Mouse (Mus musculus): ENCODE data around the gene Arpc2. TPM values are rescaled to one million over a fixed set of nuclear protein-coding genes. Genes with fewer than 3 reads are reported as not detected.
A peak's percentile ranks its signal among the peaks of the same experiment; 100 is the strongest.

Arpc2 gene
- total RNA-seq, 2 experiments from 2014 or later, result 58.8 to 78.5 TPM

DNA sequence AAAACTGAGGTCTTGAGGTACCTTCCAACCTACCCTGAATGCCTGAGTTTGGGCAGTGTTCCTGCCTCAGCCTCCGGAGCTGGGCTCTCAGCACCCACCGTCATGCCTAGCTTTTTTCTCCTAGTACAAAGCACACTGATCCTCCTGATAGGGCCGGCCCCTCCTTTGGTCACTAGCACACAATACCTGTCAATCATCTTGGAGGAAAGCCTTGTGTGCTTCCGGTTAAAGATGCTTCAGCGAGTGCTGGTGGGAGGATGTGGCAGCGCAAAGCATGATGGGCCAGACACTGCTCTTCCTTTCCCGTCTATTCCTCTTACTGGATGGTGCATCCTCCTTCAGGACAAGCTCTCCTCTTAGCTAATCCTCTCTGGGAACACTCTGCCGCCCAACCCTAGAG lies 29.2 kb upstream of the Arpc2 start:
- TF ChIP-seq CTCF (IDR thresholded peaks at IDR 0.05), result no peak
- intact Hi-C loops (cut with DNase I), result loop anchor here (2.0 to 5.0 kb wide), 4 partner anchors 76 to 246 kb away; partner anchors contain the start of genes Aamp and Pnkd
- Histone ChIP-seq H3K4me3 (no peak overlapping the region), H3K27ac (no peak overlapping the region)
- DNase-seq, result no peak

GRCm38 (mm10) chr1:74207906-74208305 lies 28.0 kb upstream of the Arpc2 start:
- DNase-seq, result no peak
- TF ChIP-seq CTCF (IDR thresholded peaks at IDR 0.05), result no peak
- Histone ChIP-seq H3K4me3 (no peak overlapping the region), H3K27ac (no peak overlapping the region)
- intact Hi-C loops (cut with DNase I), result loop anchor here (2.0 to 5.0 kb wide), 4 partner anchors 74 to 244 kb away; partner anchors contain the start of genes Aamp and Pnkd

GRCm38 (mm10) chr1:74208941-74209340 lies 26.9 kb upstream of the Arpc2 start:
- intact Hi-C loops (cut with DNase I), result loop anchor here (5.0 kb wide), 3 partner anchors 73 to 243 kb away; partner anchors contain the start of genes Aamp and Pnkd
- no peak for DNase-seq
- Histone ChIP-seq H3K27ac (no peak overlapping the region), H3K4me3 (no peak overlapping the region)
- TF ChIP-seq CTCF (IDR thresholded peaks at IDR 0.05), result no peak

DNA sequence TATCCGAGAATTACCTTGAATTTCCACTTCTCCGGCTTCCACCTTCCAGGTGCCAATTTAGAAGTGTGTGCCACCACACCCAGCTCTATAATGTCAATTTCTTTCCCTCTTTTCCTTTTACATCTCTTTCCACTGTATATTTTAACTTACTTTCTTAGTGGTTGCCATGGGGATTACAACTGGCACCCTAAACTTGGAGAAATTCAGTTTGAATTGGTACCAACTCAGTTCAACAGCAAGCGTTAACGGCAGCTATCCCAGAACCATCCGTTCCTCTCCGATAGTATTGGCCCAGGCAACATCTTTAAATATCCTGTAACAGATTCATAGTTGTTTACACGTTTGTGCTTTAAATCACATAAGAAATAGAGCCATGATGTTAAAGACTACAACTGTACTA lies 16.0 kb upstream of the Arpc2 start:
- no peak overlapping the region for H3K4me3 ChIP-seq
- no peak for DNase-seq
- no peak overlapping the region for H3K27ac ChIP-seq
- intact Hi-C loops (cut with DNase I), result no loop called here
- no peak for TF ChIP-seq CTCF (IDR thresholded peaks at IDR 0.05)

DNA sequence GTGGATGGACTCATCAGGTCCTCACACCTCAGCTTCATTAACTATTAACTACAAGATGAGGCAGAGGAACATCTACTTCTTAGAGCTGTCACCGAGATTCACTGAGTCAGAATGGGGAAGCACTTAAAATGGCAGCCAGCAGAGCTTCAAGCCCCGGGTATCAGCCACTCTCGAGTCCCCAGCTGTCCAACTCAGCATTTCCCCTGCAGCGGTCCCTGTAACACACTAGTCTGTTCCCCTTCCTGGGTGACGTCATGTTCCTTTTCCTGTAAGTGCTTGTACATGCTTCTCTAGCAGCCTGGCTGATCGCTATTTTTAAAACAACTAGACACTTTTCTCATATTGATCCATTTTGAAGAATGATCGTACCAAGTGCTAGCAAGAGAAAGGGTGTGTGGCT lies 8.6 kb upstream of the Arpc2 start:
- peak overlapping the region; percentile 65 for H3K27ac ChIP-seq
- intact Hi-C loops (cut with DNase I), result no loop called here
- H3K4me3 ChIP-seq, result peak overlapping the region; percentile 32; the same call in 1 of the 2 replicates
- DNase-seq, result peak; percentile 33
- TF ChIP-seq CTCF (IDR thresholded peaks at IDR 0.05), result no peak

GRCm38 (mm10) chr1:74229942-74230341 lies 5.9 kb upstream of the Arpc2 start:
- intact Hi-C loops (cut with DNase I), result no loop called here
- Histone ChIP-seq H3K4me3 (no peak overlapping the region), H3K27ac (no peak overlapping the region)
- no peak for TF ChIP-seq CTCF (IDR thresholded peaks at IDR 0.05)
- DNase-seq, result no peak

DNA sequence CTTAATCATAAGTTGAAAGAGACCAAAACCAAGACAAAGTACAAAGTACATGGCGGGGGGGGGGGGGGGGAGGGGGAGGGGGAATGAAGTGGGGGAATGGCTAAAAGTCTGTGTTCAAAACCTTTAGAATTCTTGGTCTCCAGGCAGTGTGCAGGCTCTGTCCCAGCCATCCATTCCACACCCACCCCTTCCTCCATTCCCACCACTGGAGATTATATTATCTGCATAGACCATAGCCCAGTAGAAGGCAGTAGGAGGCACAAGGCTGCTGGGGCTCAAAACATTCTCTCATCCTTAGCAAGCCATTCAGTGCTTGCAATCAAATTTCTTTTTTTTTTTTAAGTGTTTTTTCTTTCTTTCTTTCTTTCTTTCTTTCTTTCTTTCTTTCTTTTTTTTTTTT lies 4.9 kb upstream of the Arpc2 start:
- no peak for DNase-seq
- TF ChIP-seq CTCF (IDR thresholded peaks at IDR 0.05), result no peak
- intact Hi-C loops (cut with DNase I), result no loop called here
- Histone ChIP-seq H3K4me3 (no peak overlapping the region), H3K27ac (no peak overlapping the region)

DNA sequence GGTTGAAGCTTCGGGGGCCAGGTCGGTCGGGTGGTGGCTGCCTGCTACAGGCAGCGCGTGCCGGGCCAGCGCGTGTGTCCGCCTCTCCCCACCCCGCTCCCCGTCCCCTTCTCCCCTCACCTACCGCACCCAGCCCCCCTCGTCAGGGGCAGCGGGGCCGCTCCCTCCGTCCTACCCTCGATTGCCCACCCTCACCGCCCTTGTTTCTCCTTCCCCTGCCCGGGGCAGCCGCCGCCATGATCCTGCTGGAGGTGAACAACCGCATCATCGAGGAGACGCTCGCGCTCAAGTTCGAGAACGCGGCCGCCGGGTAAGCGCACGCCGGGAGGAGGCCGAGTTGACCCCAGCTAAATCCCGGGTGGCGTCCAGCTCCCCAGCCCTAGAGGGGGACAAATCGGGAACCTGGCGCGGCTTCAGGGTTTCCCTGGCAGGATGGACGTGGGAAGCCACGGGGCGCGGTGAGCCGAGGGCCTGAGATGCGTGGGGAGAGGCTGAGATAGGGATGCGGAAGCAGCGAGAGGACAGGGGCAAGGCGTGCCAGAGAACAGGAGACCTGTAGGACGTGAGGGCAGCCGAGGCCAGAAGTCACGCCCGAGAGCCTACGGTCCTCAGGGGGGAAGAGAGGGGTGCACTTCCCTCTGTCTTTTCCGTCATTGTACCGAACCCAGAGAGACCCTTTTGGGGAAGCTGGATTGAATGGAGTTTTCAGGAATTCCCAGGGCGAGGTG lies 870 bp downstream of the Arpc2 start:
- no peak for TF ChIP-seq CTCF (IDR thresholded peaks at IDR 0.05)
- intact Hi-C loops (cut with DNase I), result loop anchor here (2.0 kb wide), 1 partner anchor 48 kb away; the partner anchor contains the start of genes Aamp and Pnkd
- H3K27ac ChIP-seq, result peak overlapping the region; percentile 93
- H3K4me3 ChIP-seq, result peak overlapping the region; percentile 85
- no peak for DNase-seq

DNA sequence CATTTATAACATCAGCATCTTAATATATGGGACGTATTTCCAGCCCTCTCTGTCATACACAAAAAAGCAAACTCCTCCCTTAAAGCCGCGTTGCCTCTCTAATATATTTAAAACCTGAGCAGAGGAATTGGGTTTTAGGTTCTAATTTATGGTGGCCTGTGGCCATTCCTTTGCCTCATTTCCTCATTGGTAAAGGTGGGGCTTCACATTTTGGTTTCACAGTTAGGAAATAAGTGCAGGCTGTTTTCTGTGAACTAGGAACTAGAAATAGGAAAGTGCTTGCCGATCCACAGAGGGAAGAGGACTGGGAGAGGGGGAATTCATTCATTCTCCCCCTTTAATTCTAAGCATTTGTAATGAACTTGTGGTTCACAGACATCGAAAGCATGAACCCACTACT lies 1.8 kb downstream of the Arpc2 start:
- Histone ChIP-seq H3K27ac (peak overlapping the region; percentile 93; the same call in 1 of the 2 replicates), H3K4me3 (peak overlapping the region; percentile 85)
- intact Hi-C loops (cut with DNase I), result loop anchor here (2.0 kb wide), 1 partner anchor 47 kb away; the partner anchor contains the start of genes Aamp and Pnkd
- no peak for DNase-seq
- no peak for TF ChIP-seq CTCF (IDR thresholded peaks at IDR 0.05)

GRCm38 (mm10) chr1:74238136-74238535 lies 2.3 kb downstream of the Arpc2 start:
- intact Hi-C loops (cut with DNase I), result no loop called here
- Histone ChIP-seq H3K4me3 (peak overlapping the region; percentile 85), H3K27ac (peak overlapping the region; percentile 93; the same call in 1 of the 2 replicates)
- DNase-seq, result no peak
- no peak for TF ChIP-seq CTCF (IDR thresholded peaks at IDR 0.05)

DNA sequence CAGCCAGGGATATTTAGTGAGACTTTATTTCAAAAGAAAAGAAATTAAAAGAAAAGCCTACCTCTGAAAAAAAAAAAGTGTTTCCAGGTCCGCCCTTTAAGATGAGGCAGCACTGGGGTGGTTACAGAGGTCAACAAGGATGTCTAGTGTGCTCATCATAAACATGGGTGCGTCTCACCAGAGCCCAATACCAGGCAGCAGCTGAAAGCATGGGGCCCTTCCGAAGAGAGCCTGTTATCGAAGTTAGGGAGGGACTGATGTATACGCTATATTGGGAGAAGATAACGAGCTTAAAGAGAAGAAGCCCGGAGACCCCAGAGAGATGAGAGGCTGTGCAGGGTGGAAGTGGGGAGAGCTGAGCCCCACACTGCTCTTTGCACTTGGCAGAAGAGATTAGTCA lies 3.3 kb downstream of the Arpc2 start:
- intact Hi-C loops (cut with DNase I), result no loop called here
- DNase-seq, result no peak
- H3K27ac ChIP-seq, result peak overlapping the region; percentile 59; the same call in 1 of the 2 replicates
- peak overlapping the region; percentile 85 for H3K4me3 ChIP-seq
- no peak for TF ChIP-seq CTCF (IDR thresholded peaks at IDR 0.05)

DNA sequence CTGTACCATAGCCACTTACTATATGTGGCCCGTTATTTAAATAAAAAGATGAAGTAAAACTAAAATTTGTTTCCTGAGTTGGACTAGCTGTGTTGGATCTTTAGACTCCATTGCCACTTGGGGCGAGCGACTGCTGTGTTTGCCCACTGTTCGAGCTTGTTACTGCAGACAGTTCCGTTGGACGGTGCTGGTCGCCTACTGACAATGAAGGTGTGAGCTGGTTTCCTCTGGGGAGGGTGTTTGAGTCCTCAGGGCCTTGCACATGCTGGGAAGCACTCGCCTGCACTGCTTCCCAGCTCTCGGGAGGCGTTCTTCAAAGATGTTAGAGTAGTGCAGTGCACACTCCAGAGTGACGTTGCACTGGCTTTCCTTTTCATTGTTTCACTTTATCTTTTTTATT lies 3.7 kb downstream of the Arpc2 start:
- DNase-seq, result no peak
- H3K4me3 ChIP-seq, result peak overlapping the region; percentile 85
- TF ChIP-seq CTCF (IDR thresholded peaks at IDR 0.05), result no peak
- peak overlapping the region; percentile 59; the same call in 1 of the 2 replicates for H3K27ac ChIP-seq
- intact Hi-C loops (cut with DNase I), result no loop called here

GRCm38 (mm10) chr1:74240311-74240710 lies 4.4 kb downstream of the Arpc2 start:
- peak overlapping the region; percentile 85 for H3K4me3 ChIP-seq
- no peak for TF ChIP-seq CTCF (IDR thresholded peaks at IDR 0.05)
- intact Hi-C loops (cut with DNase I), result no loop called here
- peak overlapping the region; percentile 59; the same call in 1 of the 2 replicates for H3K27ac ChIP-seq
- no peak for DNase-seq
